Mouse (Mus musculus): ENCODE data around the gene Gm17324. TPM values are rescaled to one million over a fixed set of nuclear protein-coding genes. Genes with fewer than 3 reads are reported as not detected.
A peak's percentile ranks its signal among the peaks of the same experiment; 100 is the strongest.
"Not testable (repeated sequence)": the region's sequence is repeated elsewhere in the genome, so short reads cannot be mapped to it uniquely, and the experiment has no call there.

The Gm17324 gene
- polyA plus RNA-seq, 1 experiment from 2014 or later, result 0.17 TPM

- no peaks in the 10 kb centered on the region for H3K9me3 ChIP-seq (ENCODE audit: control insufficient read depth)
- ATAC-seq, result no peak
- WGBS, result 76% methylated on average over 3 of the region's 3 CpGs
Measured at GRCm38 (mm10) chr9:78484660-78485059, 36.1 kb upstream of the Gm17324 start.

GRCm38 (mm10) chr9:78482386-78482785, 33.8 kb upstream of the Gm17324 start:
- peak overlapping the region; percentile 99; the same call in 1 of the 2 replicates for H3K9ac ChIP-seq (ENCODE audit: low read depth, low read length)
- H3K36me3 ChIP-seq (ENCODE audit: control insufficient read depth, insufficient read depth), result peaks cover 19% of the 10 kb centered on the region
- no peaks in the 10 kb centered on the region for H3K27me3 ChIP-seq (replicated peaks; ENCODE audit: control insufficient read depth, insufficient read depth, low read length)
- TF ChIP-seq CTCF (IDR thresholded peaks at IDR 0.05; ENCODE audit: low read depth), result no peak
- H3K4me3 ChIP-seq (ENCODE audit: low read depth, low read length), result peak overlapping the region; percentile 98
- H3K4me2 ChIP-seq (replicated peaks; ENCODE audit: low read depth), result peak overlapping the region; percentile 67
- no peak for ATAC-seq
- no peaks in the 10 kb centered on the region for H3K9me3 ChIP-seq (ENCODE audit: control insufficient read depth)
- WGBS, result 14% methylated on average over 3 of the region's 3 CpGs
- no peaks in the 10 kb centered on the region for H3K4me1 ChIP-seq (replicated peaks; ENCODE audit: control insufficient read depth, insufficient read depth, low read length)
- H3K27ac ChIP-seq (ENCODE audit: low read depth, low read length), result peak overlapping the region; percentile 97

More at GRCm38 (mm10) chr9:78484660-78485059, 36.1 kb upstream of the Gm17324 start:
- Histone ChIP-seq H3K36me3 (ENCODE audit: control insufficient read depth, insufficient read depth) (peaks cover 6% of the 10 kb centered on the region; the same call in 1 of the 2 replicates), H3K4me3 (ENCODE audit: low read depth, low read length) (no peak overlapping the region), H3K27me3 (replicated peaks; ENCODE audit: control insufficient read depth, insufficient read depth, low read length) (no peaks in the 10 kb centered on the region), H3K4me2 (replicated peaks; ENCODE audit: low read depth) (no peak overlapping the region), H3K9ac (ENCODE audit: low read depth, low read length) (no peak overlapping the region), H3K4me1 (replicated peaks; ENCODE audit: control insufficient read depth, insufficient read depth, low read length) (no peaks in the 10 kb centered on the region), H3K27ac (ENCODE audit: low read depth, low read length) (no peak overlapping the region)
- TF ChIP-seq CTCF (IDR thresholded peaks at IDR 0.05; ENCODE audit: low read depth), result no peak

DNA sequence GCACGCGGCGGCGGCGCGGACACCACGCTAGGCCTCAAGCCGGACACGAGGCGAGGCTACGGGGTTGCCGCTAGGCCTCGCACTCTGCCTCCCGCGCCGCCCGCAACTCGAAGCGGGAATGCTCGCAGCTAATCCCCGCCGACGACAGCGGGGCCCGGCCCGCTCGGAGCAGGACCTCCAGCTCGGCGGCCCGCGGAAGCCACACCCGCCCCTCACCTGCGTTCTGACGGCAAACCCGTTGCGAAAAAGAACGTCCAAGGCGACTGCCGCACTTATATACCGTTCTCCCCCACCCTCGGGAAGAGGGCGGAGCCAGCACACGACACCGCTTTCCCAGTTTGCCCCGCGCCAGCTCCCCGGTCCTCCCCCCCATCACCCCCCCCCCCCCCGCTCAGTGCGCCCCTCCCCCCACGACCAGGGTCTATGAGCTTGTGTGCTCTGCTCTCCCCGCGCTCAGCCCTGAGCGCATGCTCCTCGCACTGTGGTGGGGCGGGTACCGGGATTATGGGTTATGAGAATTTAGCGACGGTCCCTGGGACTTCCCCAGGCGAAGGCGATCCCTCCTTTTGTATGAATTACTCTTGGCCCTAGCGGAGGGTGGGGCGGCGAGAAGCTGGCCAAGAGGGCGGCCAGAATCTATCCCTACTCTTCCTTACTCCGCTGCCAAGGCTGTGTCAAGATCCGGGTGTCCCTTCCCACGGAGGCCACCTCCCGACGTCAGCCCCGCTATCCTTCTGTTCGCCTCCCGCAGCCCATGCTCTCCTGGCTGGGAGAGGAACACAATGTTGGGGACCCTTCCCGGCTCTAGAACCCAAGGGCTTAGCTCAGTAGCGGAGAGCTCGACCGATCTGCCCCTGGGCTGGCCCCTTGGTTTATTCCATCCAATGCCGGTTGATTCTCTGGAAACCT, 33.1 kb upstream of the Gm17324 start:
- Histone ChIP-seq H3K9ac (ENCODE audit: low read depth, low read length) (peak overlapping the region; percentile 99), H3K4me1 (replicated peaks; ENCODE audit: control insufficient read depth, insufficient read depth, low read length) (no peaks in the 10 kb centered on the region), H3K27me3 (replicated peaks; ENCODE audit: control insufficient read depth, insufficient read depth, low read length) (no peaks in the 10 kb centered on the region), H3K4me2 (replicated peaks; ENCODE audit: low read depth) (peak overlapping the region; percentile 67), H3K27ac (ENCODE audit: low read depth, low read length) (peak overlapping the region; percentile 97), H3K9me3 (ENCODE audit: control insufficient read depth) (no peaks in the 10 kb centered on the region), H3K36me3 (ENCODE audit: control insufficient read depth, insufficient read depth) (peaks cover 21% of the 10 kb centered on the region), H3K4me3 (ENCODE audit: low read depth, low read length) (peak overlapping the region; percentile 98)
- WGBS, result under 1% methylated on average over 63 of the region's 77 CpGs
- TF ChIP-seq CTCF (IDR thresholded peaks at IDR 0.05; ENCODE audit: low read depth), result peak; percentile 16; the same call in 1 of the 2 replicates
- ATAC-seq, result peak; percentile 94

GRCm38 (mm10) chr9:78480706-78481358, 32.2 kb upstream of the Gm17324 start:
- peak overlapping the region; percentile 97 for H3K27ac ChIP-seq (ENCODE audit: low read depth, low read length)
- WGBS, result under 1% methylated on average over 46 of the region's 46 CpGs
- peak overlapping the region; percentile 67 for H3K4me2 ChIP-seq (replicated peaks; ENCODE audit: low read depth)
- ATAC-seq, result peak; percentile 52
- peaks cover 21% of the 10 kb centered on the region for H3K36me3 ChIP-seq (ENCODE audit: control insufficient read depth, insufficient read depth)
- no peaks in the 10 kb centered on the region for H3K4me1 ChIP-seq (replicated peaks; ENCODE audit: control insufficient read depth, insufficient read depth, low read length)
- H3K27me3 ChIP-seq (replicated peaks; ENCODE audit: control insufficient read depth, insufficient read depth, low read length), result no peaks in the 10 kb centered on the region
- H3K9ac ChIP-seq (ENCODE audit: low read depth, low read length), result peak overlapping the region; percentile 99
- H3K9me3 ChIP-seq (ENCODE audit: control insufficient read depth), result no peaks in the 10 kb centered on the region
- H3K4me3 ChIP-seq (ENCODE audit: low read depth, low read length), result peak overlapping the region; percentile 98
- no peak for TF ChIP-seq CTCF (IDR thresholded peaks at IDR 0.05; ENCODE audit: low read depth)

DNA sequence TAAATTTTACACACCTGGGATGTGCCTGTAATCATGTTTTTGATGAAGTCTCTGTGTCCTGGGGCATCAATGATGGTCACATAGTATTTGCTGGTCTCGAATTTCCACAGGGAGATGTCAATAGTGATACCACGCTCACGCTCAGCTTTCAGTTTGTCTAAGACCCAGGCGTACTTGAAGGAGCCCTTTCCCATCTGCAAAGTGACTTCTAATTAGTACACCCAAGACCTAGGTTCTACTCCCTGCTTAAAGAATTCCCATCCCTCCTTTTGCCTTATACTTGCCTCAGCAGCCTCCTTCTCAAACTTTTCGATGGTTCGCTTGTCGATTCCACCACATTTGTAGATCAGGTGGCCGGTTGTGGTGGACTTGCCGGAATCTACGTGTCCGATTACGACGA, 31.6 kb upstream of the Gm17324 start:
- under 1% methylated on average over 13 of the region's 13 CpGs for WGBS
- not testable (repeated sequence) for H3K9me3 ChIP-seq (ENCODE audit: control insufficient read depth); H3K27me3 ChIP-seq (replicated peaks; ENCODE audit: control insufficient read depth, insufficient read depth, low read length); H3K4me1 ChIP-seq (replicated peaks; ENCODE audit: control insufficient read depth, insufficient read depth, low read length); ATAC-seq
- Histone ChIP-seq H3K4me2 (replicated peaks; ENCODE audit: low read depth) (peak overlapping the region; percentile 67), H3K36me3 (ENCODE audit: control insufficient read depth, insufficient read depth) (peaks cover 23% of the 10 kb centered on the region), H3K9ac (ENCODE audit: low read depth, low read length) (peak overlapping the region; percentile 99), H3K4me3 (ENCODE audit: low read depth, low read length) (peak overlapping the region; percentile 98), H3K27ac (ENCODE audit: low read depth, low read length) (peak overlapping the region; percentile 97; the same call in 1 of the 2 replicates)

DNA sequence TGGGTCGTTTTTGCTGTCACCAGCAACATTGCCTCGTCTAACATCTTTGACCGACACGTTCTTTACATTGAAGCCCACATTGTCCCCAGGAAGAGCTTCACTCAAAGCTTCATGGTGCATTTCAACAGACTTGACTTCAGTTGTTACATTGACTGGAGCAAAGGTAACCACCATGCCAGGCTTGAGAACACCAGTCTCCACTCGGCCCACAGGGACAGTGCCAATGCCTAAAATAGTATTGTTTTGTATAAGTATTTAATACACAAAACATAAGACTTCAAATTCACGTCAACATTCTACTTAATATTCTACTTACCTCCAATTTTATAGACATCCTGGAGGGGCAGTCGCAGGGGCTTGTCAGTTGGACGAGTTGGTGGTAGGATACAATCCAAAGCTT, 30.7 kb upstream of the Gm17324 start:
- WGBS, result 19% methylated on average over 6 of the region's 8 CpGs
- not testable (repeated sequence) for H3K27ac ChIP-seq (ENCODE audit: low read depth, low read length); H3K9me3 ChIP-seq (ENCODE audit: control insufficient read depth); ATAC-seq; H3K9ac ChIP-seq (ENCODE audit: low read depth, low read length); H3K4me1 ChIP-seq (replicated peaks; ENCODE audit: control insufficient read depth, insufficient read depth, low read length); H3K27me3 ChIP-seq (replicated peaks; ENCODE audit: control insufficient read depth, insufficient read depth, low read length)
- Histone ChIP-seq H3K4me2 (replicated peaks; ENCODE audit: low read depth) (peak overlapping the region; percentile 67), H3K4me3 (ENCODE audit: low read depth, low read length) (peak overlapping the region; percentile 23; the same call in 1 of the 2 replicates), H3K36me3 (ENCODE audit: control insufficient read depth, insufficient read depth) (peaks cover 25% of the 10 kb centered on the region)

GRCm38 (mm10) chr9:78478009-78478605, 29.5 kb upstream of the Gm17324 start:
- not testable (repeated sequence) for ATAC-seq; H3K4me3 ChIP-seq (ENCODE audit: low read depth, low read length); H3K9ac ChIP-seq (ENCODE audit: low read depth, low read length); H3K9me3 ChIP-seq (ENCODE audit: control insufficient read depth); H3K27me3 ChIP-seq (replicated peaks; ENCODE audit: control insufficient read depth, insufficient read depth, low read length); H3K4me2 ChIP-seq (replicated peaks; ENCODE audit: low read depth); H3K4me1 ChIP-seq (replicated peaks; ENCODE audit: control insufficient read depth, insufficient read depth, low read length)
- H3K27ac ChIP-seq (ENCODE audit: low read depth, low read length), result peak overlapping the region; percentile 11; the same call in 1 of the 2 replicates
- H3K36me3 ChIP-seq (ENCODE audit: control insufficient read depth, insufficient read depth), result peaks cover 33% of the 10 kb centered on the region
- WGBS, result 49% methylated on average over 1 of the region's 1 CpGs

All from intestine, postnatal 0 days (tissue).